Mouse (Mus musculus) MEL (cell line): Measurements from ENCODE around the gene Cfap157. TPM values are rescaled to one million over a fixed set of nuclear protein-coding genes. Genes with fewer than 3 reads are reported as not detected.

Experiments used
- DNase-seq: peaks from one replicate; pipeline ENCODE4 v3.0.0; 2011; ENCODE audit warnings: low read depth, low spot score
- H3K27ac ChIP-seq: 2 replicates; pipeline ENCODE4 v1.5.1; 2012; ENCODE audit warnings: low read depth, mild to moderate bottlenecking, control low read depth, low read length, moderate library complexity; ENCODE audit not compliant: control insufficient read depth
- H3K27me3 ChIP-seq, 2 experiments: fragments of 150-350 bp in 1 of 2; sonication (generic) in 1 of 2; 2 replicates each; pipeline ENCODE4 v1.6.1; 2012; ENCODE audit warnings: low read length in 2 of 2, mild to moderate bottlenecking in 2 of 2, improper control_type of control experiment in 1 of 2, moderate library complexity in 1 of 2; ENCODE audit not compliant: insufficient read depth in 2 of 2, control insufficient read depth in 1 of 2
- H3K36me3 ChIP-seq, 2 experiments: 2 replicates each; pipeline ENCODE4 v1.6.1; 2012 to 2014; ENCODE audit warnings: low read length in 2 of 2, improper control_type of control experiment in 1 of 2, inconsistent platforms in 1 of 2, mild to moderate bottlenecking in 1 of 2; ENCODE audit not compliant: insufficient read depth in 2 of 2, control insufficient read depth in 1 of 2
- H3K4me1 ChIP-seq, 2 experiments: fragments of 150-350 bp in 1 of 2; sonication (generic) in 1 of 2; 2 replicates each; pipeline ENCODE4 v1.6.1; 2012; ENCODE audit warnings: low read length in 2 of 2, improper control_type of control experiment in 1 of 2, mild to moderate bottlenecking in 1 of 2; ENCODE audit not compliant: insufficient read depth in 2 of 2, control insufficient read depth in 1 of 2
- H3K4me3 ChIP-seq, 2 experiments: fragments of 150-350 bp in 1 of 2; sonication (generic) in 1 of 2; 2 replicates each; pipeline ENCODE4 v1.5.1; 2012; ENCODE audit warnings: low read depth in 2 of 2, low read length in 2 of 2, mild to moderate bottlenecking in 2 of 2, moderate library complexity in 2 of 2, control low read depth in 1 of 2, improper control_type of control experiment in 1 of 2; ENCODE audit not compliant: control insufficient read depth in 1 of 2, insufficient read depth in 1 of 2
- H3K79me2 ChIP-seq: 2 replicates; pipeline ENCODE4 v1.6.1; 2012; ENCODE audit warnings: mild to moderate bottlenecking, low read length, moderate library complexity; ENCODE audit not compliant: control insufficient read depth, poor library complexity, insufficient read depth
- H3K9ac ChIP-seq: 2 replicates; pipeline ENCODE4 v1.6.1; 2012; ENCODE audit warnings: low read depth, mild to moderate bottlenecking, control low read depth, low read length, moderate library complexity; ENCODE audit not compliant: control insufficient read depth, poor library complexity, severe bottlenecking
- H3K9me3 ChIP-seq: fragments of 150-350 bp; sonication (generic); replicated peaks from 2 replicates; pipeline ENCODE4 v1.6.1; 2012; ENCODE audit warnings: mild to moderate bottlenecking, low read length, improper control_type of control experiment, moderate library complexity; ENCODE audit not compliant: insufficient read depth
- BHLHE40 ChIP-seq: IDR thresholded peaks from 2 replicates; pipeline ENCODE4 v1.6.1; 2012; ENCODE audit warnings: low read depth, mild to moderate bottlenecking, inconsistent platforms, low read length, improper control_type of control experiment, borderline replicate concordance
- CHD1 ChIP-seq: IDR thresholded peaks from 2 replicates; pipeline ENCODE4 v1.6.1; 2012; ENCODE audit warnings: low read depth, mild to moderate bottlenecking, inconsistent platforms, low read length, improper control_type of control experiment
- CTCF ChIP-seq, 3 experiments: IDR thresholded peaks in 2 of 3; conservative IDR thresholded peaks in 1 of 3; 2 replicates each; pipeline ENCODE4 v1.5.1; 2011 to 2012; ENCODE audit warnings: low read length in 3 of 3, low read depth in 2 of 3, mild to moderate bottlenecking in 2 of 3, improper control_type of control experiment in 1 of 3, inconsistent platforms in 1 of 3, mixed read lengths in 1 of 3, moderate library complexity in 1 of 3; ENCODE audit not compliant: control insufficient read depth in 1 of 3, insufficient read depth in 1 of 3, poor library complexity in 1 of 3, severe bottlenecking in 1 of 3
- EP300 ChIP-seq, 2 experiments: IDR thresholded peaks; 2 replicates each; pipeline ENCODE4 v1.6.1; 2011; ENCODE audit warnings: improper control_type of control experiment in 2 of 2, low read length in 2 of 2, low read depth in 1 of 2, mild to moderate bottlenecking in 1 of 2
- GABPA ChIP-seq: IDR thresholded peaks from 2 replicates; pipeline ENCODE4 v1.6.1; 2012; ENCODE audit warnings: low read depth, mild to moderate bottlenecking, inconsistent platforms, low read length, improper control_type of control experiment, moderate library complexity
- HCFC1 ChIP-seq: IDR thresholded peaks from 2 replicates; pipeline ENCODE4 v1.6.1; 2012; ENCODE audit warnings: low read depth, mild to moderate bottlenecking, inconsistent platforms, low read length, improper control_type of control experiment, moderate library complexity
- KAT2A ChIP-seq: conservative IDR thresholded peaks from 2 replicates; pipeline ENCODE4 v1.6.1; 2012; ENCODE audit warnings: low read depth, low read length, improper control_type of control experiment, inconsistent platforms
- MAX ChIP-seq: IDR thresholded peaks from 2 replicates; pipeline ENCODE4 v1.6.1; 2011; ENCODE audit warnings: low read length, improper control_type of control experiment
- MEF2A ChIP-seq: IDR thresholded peaks from 2 replicates; pipeline ENCODE4 v1.6.1; 2014; ENCODE audit warnings: low read depth, mild to moderate bottlenecking, inconsistent platforms, low read length, improper control_type of control experiment; ENCODE audit not compliant: poor library complexity, insufficient replicate concordance, severe bottlenecking; ENCODE audit errors: extremely low read depth
- MYB ChIP-seq: IDR thresholded peaks from 2 replicates; pipeline ENCODE4 v1.6.1; 2011; ENCODE audit warnings: mild to moderate bottlenecking, low read depth, low read length, improper control_type of control experiment
- MYC ChIP-seq: IDR thresholded peaks from 2 replicates; pipeline ENCODE4 v1.6.1; 2011; ENCODE audit warnings: low read depth, mild to moderate bottlenecking, low read length, improper control_type of control experiment, moderate library complexity
- NELFE ChIP-seq: IDR thresholded peaks from 2 replicates; pipeline ENCODE4 v1.6.1; 2011; ENCODE audit warnings: low read depth, low read length, improper control_type of control experiment
- NRF1 ChIP-seq: IDR thresholded peaks from 2 replicates; pipeline ENCODE4 v1.6.1; 2014; ENCODE audit warnings: low read depth, mild to moderate bottlenecking, inconsistent platforms, low read length, improper control_type of control experiment, moderate library complexity; ENCODE audit not compliant: poor library complexity, insufficient read depth, severe bottlenecking
- POLR2A ChIP-seq, 2 experiments: IDR thresholded peaks; 2 replicates each; pipeline ENCODE4 v1.6.1; 2011 to 2012; ENCODE audit warnings: low read length in 2 of 2, mild to moderate bottlenecking in 2 of 2, control low read depth in 1 of 2, improper control_type of control experiment in 1 of 2, low read depth in 1 of 2, moderate library complexity in 1 of 2; ENCODE audit not compliant: control insufficient read depth in 1 of 2, insufficient read depth in 1 of 2, poor library complexity in 1 of 2
- POLR2AphosphoS5 ChIP-seq: IDR thresholded peaks from 2 replicates; pipeline ENCODE4 v1.6.1; 2012; ENCODE audit warnings: low read depth, borderline replicate concordance, mild to moderate bottlenecking, inconsistent platforms, low read length, moderate library complexity, mixed read lengths
- RAD21 ChIP-seq: IDR thresholded peaks from 2 replicates; pipeline ENCODE4 v1.6.1; 2011; ENCODE audit warnings: mild to moderate bottlenecking, low read depth, low read length, improper control_type of control experiment
- RCOR1 ChIP-seq: IDR thresholded peaks from 2 replicates; pipeline ENCODE4 v1.6.1; 2012; ENCODE audit warnings: low read depth, mild to moderate bottlenecking, inconsistent platforms, low read length, improper control_type of control experiment
- SIN3A ChIP-seq: IDR thresholded peaks from 2 replicates; pipeline ENCODE4 v1.6.1; 2012; ENCODE audit warnings: low read length, improper control_type of control experiment, inconsistent platforms
- SMC3 ChIP-seq: IDR thresholded peaks from 2 replicates; pipeline ENCODE4 v1.6.1; 2011; ENCODE audit warnings: low read depth, low read length, improper control_type of control experiment
- TAL1 ChIP-seq: IDR thresholded peaks from 2 replicates; pipeline ENCODE4 v1.6.1; 2012; ENCODE audit warnings: mild to moderate bottlenecking, inconsistent platforms, low read length, moderate library complexity, mixed read lengths
- UBTF ChIP-seq: IDR thresholded peaks from 2 replicates; pipeline ENCODE4 v1.6.1; 2012; ENCODE audit warnings: low read depth, mild to moderate bottlenecking, inconsistent platforms, low read length, improper control_type of control experiment, moderate library complexity, borderline replicate concordance; ENCODE audit not compliant: insufficient read depth
- USF1 ChIP-seq: IDR thresholded peaks from 2 replicates; pipeline ENCODE4 v1.6.1; 2014; ENCODE audit warnings: low read depth, mild to moderate bottlenecking, inconsistent platforms, low read length, improper control_type of control experiment, moderate library complexity
- ZC3H11A ChIP-seq: IDR thresholded peaks from 2 replicates; pipeline ENCODE4 v1.6.1; 2012; ENCODE audit warnings: low read depth, mild to moderate bottlenecking, inconsistent platforms, low read length, improper control_type of control experiment
- ZKSCAN1 ChIP-seq: IDR thresholded peaks from 2 replicates; pipeline ENCODE4 v1.6.1; 2012; ENCODE audit warnings: low read depth, mild to moderate bottlenecking, inconsistent platforms, low read length, improper control_type of control experiment, moderate library complexity
- polyA plus RNA-seq, 2 experiments: library from polyadenylated mRNA; stranded (reverse) in 1 of 2; unstranded in 1 of 2; fragments of >175 nt in 1 of 2; fragments of >200 nt in 1 of 2; gene quantifications; 2 replicates each; pipeline versions ENCODE4 v1.2.1 to v1.2.4; 2012; ENCODE audit warnings: low replicate concordance in 2 of 2, low read depth in 1 of 2; ENCODE audit not compliant: insufficient read length in 2 of 2, insufficient read depth in 1 of 2, missing spikeins in 1 of 2
- total RNA-seq: library from RNA; depleted of rRNA; stranded (reverse); fragments of 300-350 nt; gene quantifications from 2 replicates; pipeline ENCODE4 v1.2.3, GENCODE M21; 2012

Gene Cfap157
- total and polyA plus RNA-seq, 3 experiments, result 0.12 to 2.3 TPM; not detected in 1

GRCm38 (mm10) chr2:32787176-32787575 is 2.9 kb upstream of the Cfap157 start:
- no peak overlapping the region for H3K4me3 ChIP-seq
- no peak for TF ChIP-seq NRF1
- peak; percentile 38 for TF ChIP-seq RAD21
- TF ChIP-seq MYB, result no peak
- TF ChIP-seq CTCF (IDR thresholded peaks at IDR 0.05 in 2 of 3, conservative IDR thresholded peaks at IDR 0.05 in 1 of 3; ENCODE audit: control insufficient read depth in 1 of 3, insufficient read depth in 1 of 3, low read depth in 2 of 3, low read length in 3 of 3, poor library complexity in 1 of 3, severe bottlenecking in 1 of 3), result peak; percentile 23 to 60 (median 56); a peak in 4 of 6 replicates
- peak; percentile 53 for TF ChIP-seq SMC3
- TF ChIP-seq ZC3H11A, result no peak
- no peak overlapping the region for H3K9ac ChIP-seq
- DNase-seq, result peak; percentile 45
- no peaks in the 10 kb centered on the region for H3K4me1 ChIP-seq
- H3K79me2 ChIP-seq, result no peaks in the 10 kb centered on the region
- no peaks in the 10 kb centered on the region for H3K27me3 ChIP-seq
- no peak overlapping the region for H3K27ac ChIP-seq
- no peaks in the 10 kb centered on the region for H3K36me3 ChIP-seq
- no peaks in the 10 kb centered on the region for H3K9me3 ChIP-seq

- Histone ChIP-seq H3K9ac (no peak overlapping the region), H3K27me3 (no peaks in the 10 kb centered on the region), H3K36me3 (no peaks in the 10 kb centered on the region), H3K4me3 (no peak overlapping the region), H3K79me2 (no peaks in the 10 kb centered on the region), H3K9me3 (no peaks in the 10 kb centered on the region), H3K27ac (no peak overlapping the region), H3K4me1 (peaks cover 0 to under 1% of the 10 kb centered on the region in 2 experiments; a peak in 1 of 4 replicates)
- no peak for TF ChIP-seq HCFC1
- TF ChIP-seq MEF2A, result no peak
- TF ChIP-seq USF1, result no peak
- TF ChIP-seq ZKSCAN1, result no peak
- TF ChIP-seq TAL1, result no peak
- no peak for TF ChIP-seq BHLHE40
- no peak for TF ChIP-seq RAD21
- no peak for TF ChIP-seq POLR2A (IDR thresholded peaks at IDR 0.05; ENCODE audit: control insufficient read depth in 1 of 2, insufficient read depth in 1 of 2, low read depth in 1 of 2, low read length in 2 of 2, poor library complexity in 1 of 2)
- DNase-seq, result no peak
Observed at GRCm38 (mm10) chr2:32781710-32782109, 2.5 kb downstream of the Cfap157 start.

- Histone ChIP-seq H3K9ac (no peak overlapping the region), H3K27me3 (no peaks in the 10 kb centered on the region), H3K79me2 (no peaks in the 10 kb centered on the region; the same call in 1 of the 2 replicates), H3K4me1 (peaks cover 0 to 5% of the 10 kb centered on the region in 2 experiments; a peak in 2 of 4 replicates), H3K36me3 (no peaks in the 10 kb centered on the region), H3K9me3 (no peaks in the 10 kb centered on the region), H3K4me3 (no peak overlapping the region), H3K27ac (no peak overlapping the region)
- TF ChIP-seq GABPA (no peak), POLR2AphosphoS5 (no peak), TAL1 (no peak), HCFC1 (no peak), MYC (no peak), SIN3A (no peak), ZC3H11A (no peak), MAX (no peak), EP300 (IDR thresholded peaks at IDR 0.05; ENCODE audit: low read depth in 1 of 2, low read length in 2 of 2) (no peak), USF1 (no peak), BHLHE40 (no peak), NELFE (no peak), RCOR1 (no peak), KAT2A (no peak), UBTF (no peak), POLR2A (IDR thresholded peaks at IDR 0.05; ENCODE audit: control insufficient read depth in 1 of 2, insufficient read depth in 1 of 2, low read depth in 1 of 2, low read length in 2 of 2, poor library complexity in 1 of 2) (no peak), CHD1 (no peak)
- DNase-seq, result no peak
Observed at GRCm38 (mm10) chr2:32779714-32780113, 4.5 kb downstream of the Cfap157 start.
